Mouse (Mus musculus) heart, embryonic 12.5 days (tissue): ENCODE data around the gene 2310011J03Rik. TPM values are rescaled to one million over a fixed set of nuclear protein-coding genes. Genes with fewer than 3 reads are reported as not detected.

Experiments
- ATAC-seq: fragments of 200-750 bp; cut with Nextera tagmentation; 2 replicates; pipeline ENCODE4 v1.8.0; 2017; ENCODE audit warnings: moderate TSS enrichment, moderate library complexity; ENCODE audit not compliant: insufficient number of reproducible peaks, low FRiP score
- H3K27ac ChIP-seq: fragments of 300-500 bp; sonication (generic); 2 replicates; pipeline ENCODE4 v1.5.1; 2016; ENCODE audit warnings: mild to moderate bottlenecking, moderate library complexity; ENCODE audit not compliant: poor library complexity, severe bottlenecking
- H3K27me3 ChIP-seq: fragments of 300-500 bp; sonication (generic); replicated peaks from 2 replicates; pipeline ENCODE4 v1.6.1; 2016; ENCODE audit warnings: mild to moderate bottlenecking, moderate library complexity
- H3K36me3 ChIP-seq: fragments of 300-500 bp; sonication (generic); 2 replicates; pipeline ENCODE4 v1.6.1; 2016; ENCODE audit warnings: mild to moderate bottlenecking, moderate library complexity
- H3K4me1 ChIP-seq: fragments of 300-500 bp; sonication (generic); replicated peaks from 2 replicates; pipeline ENCODE4 v1.6.1; 2016; ENCODE audit warnings: mild to moderate bottlenecking
- H3K4me2 ChIP-seq: fragments of 300-500 bp; sonication (generic); 2 replicates; pipeline ENCODE4 v1.6.1; 2016; ENCODE audit warnings: mild to moderate bottlenecking, moderate library complexity
- H3K4me3 ChIP-seq: fragments of 300-500 bp; sonication (generic); 2 replicates; pipeline ENCODE4 v1.5.1; 2016; ENCODE audit warnings: mild to moderate bottlenecking
- H3K9ac ChIP-seq: fragments of 300-500 bp; sonication (generic); 2 replicates; pipeline ENCODE4 v1.6.1; 2016; ENCODE audit warnings: mild to moderate bottlenecking, moderate library complexity
- H3K9me3 ChIP-seq: fragments of 300-500 bp; sonication (generic); replicated peaks from 2 replicates; pipeline ENCODE4 v1.6.1; 2016; ENCODE audit warnings: mild to moderate bottlenecking, moderate library complexity
- WGBS: fragments of 180-500 bp; shearing (Covaris S2); methylation state at CpG from one replicate; pipeline ENCODE4 v1.1.7; 2016; 5-methylcytosine and 5-hydroxymethylcytosine counted together
- polyA plus RNA-seq: library from polyadenylated mRNA; unstranded; fragments of >200 nt; fragmentation: Nextera tagmentation; extraction: Ambion mirVana; gene quantifications from 2 replicates; pipeline ENCODE4 v1.2.1, GENCODE M21; 2016

2310011J03Rik gene
- polyA plus RNA-seq, 1 experiment from 2014 or later = 32.8 TPM

GRCm38 (mm10) chr10:80341491-80342304 lies 21.4 kb upstream of the 2310011J03Rik start:
- no peak overlapping the region for H3K27ac ChIP-seq
- 5% methylated on average over 47 of the region's 47 CpGs for WGBS
- ATAC-seq = no peak

GRCm38 (mm10) chr10:80341026-80341425 lies 20.7 kb upstream of the 2310011J03Rik start:
- H3K4me2 ChIP-seq = no peak overlapping the region
- peaks cover 46% of the 10 kb centered on the region for H3K4me1 ChIP-seq
- no peaks in the 10 kb centered on the region for H3K36me3 ChIP-seq
- no peaks in the 10 kb centered on the region for H3K9me3 ChIP-seq
- no peak overlapping the region for H3K27ac ChIP-seq
- ATAC-seq = no peak
- 18% methylated on average over 21 of the region's 21 CpGs for WGBS
- H3K27me3 ChIP-seq = peaks cover 82% of the 10 kb centered on the region
- no peak overlapping the region for H3K9ac ChIP-seq
- H3K4me3 ChIP-seq = no peak overlapping the region

More at GRCm38 (mm10) chr10:80341491-80342304, 21.4 kb upstream of the 2310011J03Rik start:
- peak overlapping the region; percentile 65 for H3K4me2 ChIP-seq
- no peak overlapping the region for H3K9ac ChIP-seq
- H3K27me3 ChIP-seq = peaks cover 81% of the 10 kb centered on the region
- H3K4me1 ChIP-seq = peaks cover 46% of the 10 kb centered on the region
- no peaks in the 10 kb centered on the region for H3K9me3 ChIP-seq
- H3K36me3 ChIP-seq = no peaks in the 10 kb centered on the region
- H3K4me3 ChIP-seq = peak overlapping the region; percentile 36

GRCm38 (mm10) chr10:80339941-80340750 lies 19.8 kb upstream of the 2310011J03Rik start:
- H3K27ac ChIP-seq = no peak overlapping the region
- H3K4me2 ChIP-seq = peak overlapping the region; percentile 40
- 0 out of 2 replicates have a peak overlapping the region, but pooled peaks have one; percentile 9 for H3K9ac ChIP-seq
- H3K4me3 ChIP-seq = no peak overlapping the region
- WGBS = 20% methylated on average over 19 of the region's 19 CpGs
- peaks cover 82% of the 10 kb centered on the region for H3K27me3 ChIP-seq
- no peaks in the 10 kb centered on the region for H3K36me3 ChIP-seq
- peaks cover 42% of the 10 kb centered on the region for H3K4me1 ChIP-seq
- no peaks in the 10 kb centered on the region for H3K9me3 ChIP-seq
- no peak for ATAC-seq

DNA sequence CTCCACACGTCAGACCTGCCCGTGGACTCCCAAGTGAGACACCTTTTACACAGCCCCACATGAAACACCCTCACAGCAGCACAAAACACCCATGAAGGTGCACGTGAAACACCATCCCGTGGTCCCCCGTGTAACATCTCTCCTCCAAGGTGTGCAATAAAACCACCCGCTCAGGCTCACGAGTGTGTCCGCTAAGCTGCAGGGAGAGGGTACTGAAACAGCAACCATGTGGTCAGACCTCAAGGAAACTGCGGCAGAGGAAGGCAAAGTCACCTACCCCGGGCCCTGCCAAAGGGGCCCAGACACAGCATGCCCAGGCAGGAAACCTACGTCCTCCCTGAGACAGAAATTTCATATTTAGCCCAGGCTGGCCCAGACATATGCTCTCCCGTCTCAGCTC lies 15.9 kb upstream of the 2310011J03Rik start:
- no peak for ATAC-seq
- WGBS = 85% methylated on average over 12 of the region's 12 CpGs
- no peaks in the 10 kb centered on the region for H3K9me3 ChIP-seq

DNA sequence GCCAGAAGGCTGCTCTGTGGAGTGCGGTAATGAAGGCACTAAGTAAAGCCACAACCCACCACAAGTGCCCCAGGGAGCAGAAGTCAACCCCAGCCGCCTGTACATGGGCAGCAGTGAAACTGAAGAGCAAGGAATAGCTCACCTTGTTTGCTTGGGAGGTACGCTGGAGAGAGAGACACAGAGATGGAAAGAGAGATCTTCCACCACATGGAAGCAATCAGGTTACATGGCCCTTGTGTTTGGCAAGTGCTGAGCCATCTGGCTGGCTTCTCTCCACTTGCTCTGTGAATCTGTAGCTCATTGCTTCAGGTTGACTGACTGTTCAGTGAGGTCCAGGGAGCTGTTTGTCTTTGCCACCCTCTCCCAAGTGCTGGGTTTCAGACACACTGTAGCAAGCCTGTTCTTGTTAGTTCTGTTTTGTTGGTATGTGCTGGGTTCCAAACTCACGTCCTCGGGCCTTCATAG lies 12.2 kb upstream of the 2310011J03Rik start:
- Histone ChIP-seq H3K36me3 (no peaks in the 10 kb centered on the region), H3K27me3 (peaks cover 63% of the 10 kb centered on the region), H3K4me1 (peaks cover 15% of the 10 kb centered on the region), H3K9me3 (no peaks in the 10 kb centered on the region), H3K9ac (no peak overlapping the region), H3K4me2 (no peak overlapping the region), H3K4me3 (no peak overlapping the region), H3K27ac (no peak overlapping the region)
- 77% methylated on average over 5 of the region's 5 CpGs for WGBS
- no peak for ATAC-seq

More for the DNA sequence above, 15.9 kb upstream of the 2310011J03Rik start:
- no peak overlapping the region for H3K4me3 ChIP-seq
- H3K36me3 ChIP-seq = no peaks in the 10 kb centered on the region
- H3K27ac ChIP-seq = no peak overlapping the region
- H3K4me1 ChIP-seq = peaks cover 5% of the 10 kb centered on the region; the same call in 1 of the 2 replicates
- peaks cover 79% of the 10 kb centered on the region for H3K27me3 ChIP-seq
- H3K9ac ChIP-seq = no peak overlapping the region
- no peak overlapping the region for H3K4me2 ChIP-seq

GRCm38 (mm10) chr10:80331636-80332524 lies 11.5 kb upstream of the 2310011J03Rik start:
- no peak overlapping the region for H3K27ac ChIP-seq
- H3K27me3 ChIP-seq = peaks cover 64% of the 10 kb centered on the region
- H3K9ac ChIP-seq = no peak overlapping the region
- no peaks in the 10 kb centered on the region for H3K36me3 ChIP-seq
- peaks cover 15% of the 10 kb centered on the region for H3K4me1 ChIP-seq
- no peak overlapping the region for H3K4me3 ChIP-seq
- H3K9me3 ChIP-seq = no peaks in the 10 kb centered on the region
- ATAC-seq = peak; percentile 49; the same call in 1 of the 2 replicates
- H3K4me2 ChIP-seq = peak overlapping the region; percentile 85
- 44% methylated on average over 10 of the region's 10 CpGs for WGBS

DNA sequence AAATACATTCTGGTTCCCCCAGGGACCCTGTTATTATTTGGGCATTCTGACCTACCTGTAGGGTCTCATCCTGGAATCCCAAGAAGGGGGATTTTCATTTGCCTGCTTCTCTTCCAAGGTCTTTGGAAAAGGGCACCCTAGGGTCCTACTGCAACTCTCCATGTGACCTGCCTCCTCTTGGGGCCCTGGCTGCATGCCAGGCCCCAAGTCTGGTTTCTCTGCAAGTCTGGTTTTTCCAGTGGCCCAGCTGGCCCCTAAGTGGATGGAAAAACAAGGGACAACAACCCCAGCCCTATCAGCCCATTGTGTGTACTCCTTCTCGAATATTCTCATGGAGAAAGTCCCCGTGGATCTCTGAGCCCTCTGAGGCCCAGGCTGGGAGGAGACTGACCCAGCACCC lies 10.6 kb upstream of the 2310011J03Rik start:
- Histone ChIP-seq H3K36me3 (no peaks in the 10 kb centered on the region), H3K4me2 (peak overlapping the region; percentile 85), H3K4me3 (peak overlapping the region; percentile 49), H3K27ac (no peak overlapping the region), H3K27me3 (peaks cover 59% of the 10 kb centered on the region), H3K9me3 (no peaks in the 10 kb centered on the region), H3K9ac (no peak overlapping the region), H3K4me1 (peaks cover 15% of the 10 kb centered on the region)
- no peak for ATAC-seq
- 59% methylated on average over 2 of the region's 2 CpGs for WGBS

- Histone ChIP-seq H3K4me3 (peak overlapping the region; percentile 49), H3K4me1 (peaks cover 15% of the 10 kb centered on the region), H3K27me3 (peaks cover 59% of the 10 kb centered on the region), H3K4me2 (peak overlapping the region; percentile 85), H3K9ac (peak overlapping the region; percentile 64), H3K27ac (no peak overlapping the region), H3K9me3 (no peaks in the 10 kb centered on the region), H3K36me3 (no peaks in the 10 kb centered on the region)
- WGBS = 2% methylated on average over 41 of the region's 41 CpGs
- ATAC-seq = no peak
Observed at GRCm38 (mm10) chr10:80330084-80330483, 9.7 kb upstream of the 2310011J03Rik start.

DNA sequence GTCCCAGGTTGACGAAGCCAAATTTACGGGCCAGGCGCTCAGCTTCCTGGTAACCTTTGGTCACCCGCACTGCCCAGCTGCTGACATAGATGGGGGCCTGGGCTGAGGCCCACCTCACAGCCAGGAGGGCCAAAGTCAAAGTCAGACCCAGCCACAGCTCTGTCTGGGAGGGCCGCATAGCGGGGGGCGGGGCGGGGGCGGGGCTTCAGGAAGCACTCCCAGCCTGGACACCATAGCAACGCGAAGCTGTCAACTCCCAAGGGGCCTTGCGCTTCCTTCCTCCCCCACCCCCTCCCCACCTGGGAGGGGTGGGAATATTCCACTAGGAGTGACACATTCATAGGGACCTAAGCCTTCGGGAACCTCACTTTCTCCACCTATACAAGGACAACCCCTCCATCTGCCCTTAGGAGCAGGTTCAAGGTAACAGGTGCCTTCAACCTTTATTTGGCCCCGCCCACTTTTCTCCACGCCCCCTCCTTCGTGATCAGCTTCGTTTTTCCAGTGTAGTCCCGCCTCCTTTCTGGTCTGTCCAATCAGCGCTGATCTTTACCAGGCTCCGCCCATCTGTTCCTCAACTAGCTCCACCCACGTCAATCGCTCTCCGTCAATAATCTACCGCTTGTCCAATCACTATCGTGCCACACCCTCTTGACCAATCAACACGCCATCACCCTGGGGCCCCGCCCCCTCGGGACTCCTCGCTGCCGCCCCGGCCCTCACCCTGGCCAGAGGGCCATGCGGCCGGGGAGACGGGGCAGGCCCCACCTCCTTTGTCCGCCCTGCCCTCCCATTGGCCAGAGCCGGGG lies 9.1 kb upstream of the 2310011J03Rik start, which contains the start of the genes Pcsk4 and Reep6:
Pcsk4 (minus strand) TSS at position 226 of the 809 bp plus-strand sequence.
Reep6 (plus strand) TSS at position 681 of the 809 bp plus-strand sequence.
- peak within 1 kb of the TSS; percentile 85 for H3K4me2 ChIP-seq
- H3K4me1 ChIP-seq = peaks cover 15% of the 10 kb centered on the region
- no peaks in the 10 kb centered on the region for H3K9me3 ChIP-seq
- peak; percentile 96 for ATAC-seq
- WGBS = 3% methylated on average over 36 of the region's 36 CpGs
- peaks cover 59% of the 10 kb centered on the region for H3K27me3 ChIP-seq
- no peaks in the 10 kb centered on the region for H3K36me3 ChIP-seq
- peak within 1 kb of the TSS; percentile 64 for H3K9ac ChIP-seq
- H3K27ac ChIP-seq = no peak within 1 kb of the TSS
- H3K4me3 ChIP-seq = peak within 1 kb of the TSS; percentile 49

- WGBS = 81% methylated on average over 21 of the region's 21 CpGs
- no peak overlapping the region for H3K4me3 ChIP-seq
- H3K4me2 ChIP-seq = no peak overlapping the region
Observed at GRCm38 (mm10) chr10:80325045-80325444, 4.7 kb upstream of the 2310011J03Rik start.

More at GRCm38 (mm10) chr10:80325045-80325444, 4.7 kb upstream of the 2310011J03Rik start:
- no peak overlapping the region for H3K9ac ChIP-seq
- H3K9me3 ChIP-seq = no peaks in the 10 kb centered on the region
- no peaks in the 10 kb centered on the region for H3K36me3 ChIP-seq
- H3K27ac ChIP-seq = no peak overlapping the region
- H3K27me3 ChIP-seq = peaks cover 31% of the 10 kb centered on the region
- ATAC-seq = no peak
- H3K4me1 ChIP-seq = peaks cover 21% of the 10 kb centered on the region
